Mouse (Mus musculus): ENCODE measurements around the gene Gphn. TPM values are rescaled to one million over a fixed set of nuclear protein-coding genes. Genes with fewer than 3 reads are reported as not detected.

Gphn gene
- polyA plus RNA-seq (2011; ENCODE audit: insufficient read depth, insufficient read length, low read depth, missing spikeins) = 6.2 and 6.7 TPM in 2 replicates

DNA sequence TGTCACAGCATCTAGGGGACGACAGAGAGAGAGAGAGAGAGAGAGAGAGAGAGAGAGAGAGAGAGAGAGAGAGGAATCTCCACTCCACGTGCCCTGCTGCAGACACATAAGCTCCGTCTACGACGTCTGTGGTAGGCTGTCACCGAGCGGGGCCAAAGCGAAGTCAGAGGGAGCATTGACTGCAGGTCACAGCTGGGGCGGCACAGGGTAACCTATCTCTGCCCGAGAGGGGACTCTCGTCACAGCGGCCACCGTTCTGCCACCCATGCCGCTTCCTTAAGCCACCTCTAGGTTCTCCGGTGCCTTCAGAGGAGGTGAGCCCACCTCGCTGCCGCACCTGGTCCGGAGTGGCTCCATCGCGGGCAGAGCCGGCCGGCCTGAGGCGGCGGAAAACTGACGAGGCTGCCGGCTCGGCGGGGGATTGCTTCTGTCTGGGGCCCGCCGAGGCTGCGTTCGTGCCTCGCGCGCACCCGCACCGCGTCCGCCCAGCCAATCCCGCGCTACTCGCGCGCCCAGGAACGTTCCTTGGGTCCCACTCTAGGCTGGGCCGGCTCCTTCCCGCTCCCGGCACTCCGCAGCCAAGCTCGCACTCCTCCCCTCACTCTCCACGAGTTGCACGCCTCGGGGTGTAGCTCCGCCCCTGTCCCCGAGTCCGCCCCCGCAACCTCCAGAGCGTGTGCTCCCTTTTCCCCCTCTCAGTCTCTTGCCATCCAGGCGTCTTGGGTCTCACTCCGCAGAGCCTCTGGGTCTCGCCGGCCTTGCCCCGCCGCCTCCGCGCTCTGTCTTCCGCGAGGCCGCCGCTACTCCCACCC, at the start of gene Gphn:
Gene Gphn, plus strand, starts transcription at position 673 of the 812 bp plus-strand sequence.
- no peaks in the 10 kb centered on the region for H3K9me3 ChIP-seq (replicated peaks; ENCODE audit: control insufficient read depth, insufficient read depth, low read length, poor library complexity, severe bottlenecking)
- H3K4me3 ChIP-seq (ENCODE audit: low read depth, low read length) = peak within 1 kb of the TSS; percentile 88
- peak within 1 kb of the TSS; percentile 69 for H3K9ac ChIP-seq (ENCODE audit: low read depth, poor library complexity, severe bottlenecking)
- peaks cover 3% of the 10 kb centered on the region; the same call in 1 of the 2 replicates for H3K27me3 ChIP-seq (ENCODE audit: control insufficient read depth, insufficient read depth, low read length, poor library complexity, severe bottlenecking)
- no peak for TF ChIP-seq CTCF (IDR thresholded peaks at IDR 0.05; ENCODE audit: low read depth, low read length)
- 0 out of 2 replicates have a peak, but pooled peaks have one; percentile 26 for TF ChIP-seq EP300 (IDR thresholded peaks at IDR 0.05; ENCODE audit: insufficient read depth, low read depth, low read length)
- no peak for TF ChIP-seq POLR2A (IDR thresholded peaks at IDR 0.05; ENCODE audit: insufficient read depth, low read length)
- H3K4me1 ChIP-seq (ENCODE audit: control insufficient read depth, insufficient read depth, low read length) = no peaks in the 10 kb centered on the region
- H3K36me3 ChIP-seq (ENCODE audit: control insufficient read depth, insufficient read depth, low read length, poor library complexity, severe bottlenecking) = no peaks in the 10 kb centered on the region
- no peak within 1 kb of the TSS for H3K27ac ChIP-seq (ENCODE audit: insufficient read depth, low read length)

DNA sequence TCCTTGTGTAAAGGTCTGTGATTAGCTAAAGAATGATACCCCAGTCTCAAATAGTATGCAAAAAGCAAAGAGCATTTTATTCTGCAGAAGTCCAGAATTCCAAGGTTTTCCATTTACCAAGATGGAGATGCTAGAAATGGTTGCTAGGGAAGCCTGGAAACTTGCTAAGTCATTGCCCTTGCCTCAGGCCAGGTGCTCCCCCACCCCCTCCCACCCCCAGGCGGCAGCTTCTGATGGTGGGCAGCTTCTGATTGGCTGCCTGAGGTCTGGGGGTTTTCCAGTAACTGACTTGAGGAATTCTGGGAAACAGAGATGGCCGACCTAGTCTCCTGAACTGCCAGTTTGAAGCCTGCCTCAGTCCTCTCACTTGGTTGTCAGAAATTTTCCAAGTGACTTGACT, 44.7 kb upstream of the Gphn start:
- TF ChIP-seq POLR2A (IDR thresholded peaks at IDR 0.05; ENCODE audit: insufficient read depth, low read length) = no peak
- no peak for TF ChIP-seq CTCF (IDR thresholded peaks at IDR 0.05; ENCODE audit: low read depth, low read length)
- no peak for TF ChIP-seq EP300 (IDR thresholded peaks at IDR 0.05; ENCODE audit: insufficient read depth, low read depth, low read length)
- H3K27me3 ChIP-seq (ENCODE audit: control insufficient read depth, insufficient read depth, low read length, poor library complexity, severe bottlenecking) = no peaks in the 10 kb centered on the region
- no peak overlapping the region for H3K27ac ChIP-seq (ENCODE audit: insufficient read depth, low read length)
- no peaks in the 10 kb centered on the region; the same call in 1 of the 2 replicates for H3K9me3 ChIP-seq (replicated peaks; ENCODE audit: control insufficient read depth, insufficient read depth, low read length, poor library complexity, severe bottlenecking)
- H3K36me3 ChIP-seq (ENCODE audit: control insufficient read depth, insufficient read depth, low read length, poor library complexity, severe bottlenecking) = no peaks in the 10 kb centered on the region
- no peak overlapping the region for H3K4me3 ChIP-seq (ENCODE audit: low read depth, low read length)
- no peaks in the 10 kb centered on the region for H3K4me1 ChIP-seq (ENCODE audit: control insufficient read depth, insufficient read depth, low read length)
- no peak overlapping the region for H3K9ac ChIP-seq (ENCODE audit: low read depth, poor library complexity, severe bottlenecking)

DNA sequence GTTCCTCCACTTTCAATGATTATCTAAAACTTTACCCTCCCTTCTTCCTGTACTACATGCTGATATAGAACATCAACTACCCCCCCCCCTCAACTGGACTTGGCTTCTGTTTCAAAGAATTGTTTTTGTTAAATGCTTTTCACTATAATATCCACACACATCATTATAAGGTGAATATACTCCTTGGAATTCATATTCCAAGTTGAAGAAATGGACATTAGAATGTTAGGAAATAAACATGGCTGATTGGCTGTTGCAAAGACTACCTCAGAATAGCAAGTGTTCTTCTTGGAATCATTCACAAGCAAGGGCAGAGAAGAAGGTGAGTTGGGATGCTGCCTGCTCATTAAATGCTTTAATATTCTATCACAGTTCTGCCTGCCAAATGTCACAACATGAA, 32.2 kb upstream of the Gphn start, which contains the start of gene Gm6657:
Gene Gm6657, plus strand, starts transcription at position 301 of the 400 bp plus-strand sequence.
- Histone ChIP-seq H3K36me3 (ENCODE audit: control insufficient read depth, insufficient read depth, low read length, poor library complexity, severe bottlenecking) (no peaks in the 10 kb centered on the region), H3K27me3 (ENCODE audit: control insufficient read depth, insufficient read depth, low read length, poor library complexity, severe bottlenecking) (no peaks in the 10 kb centered on the region), H3K27ac (ENCODE audit: insufficient read depth, low read length) (no peak within 1 kb of the TSS), H3K9me3 (replicated peaks; ENCODE audit: control insufficient read depth, insufficient read depth, low read length, poor library complexity, severe bottlenecking) (peaks cover 3% of the 10 kb centered on the region; the same call in 1 of the 2 replicates), H3K4me3 (ENCODE audit: low read depth, low read length) (no peak within 1 kb of the TSS), H3K9ac (ENCODE audit: low read depth, poor library complexity, severe bottlenecking) (no peak within 1 kb of the TSS), H3K4me1 (ENCODE audit: control insufficient read depth, insufficient read depth, low read length) (no peaks in the 10 kb centered on the region)
- TF ChIP-seq POLR2A (IDR thresholded peaks at IDR 0.05; ENCODE audit: insufficient read depth, low read length) (no peak), CTCF (IDR thresholded peaks at IDR 0.05; ENCODE audit: low read depth, low read length) (no peak), EP300 (IDR thresholded peaks at IDR 0.05; ENCODE audit: insufficient read depth, low read depth, low read length) (no peak)

DNA sequence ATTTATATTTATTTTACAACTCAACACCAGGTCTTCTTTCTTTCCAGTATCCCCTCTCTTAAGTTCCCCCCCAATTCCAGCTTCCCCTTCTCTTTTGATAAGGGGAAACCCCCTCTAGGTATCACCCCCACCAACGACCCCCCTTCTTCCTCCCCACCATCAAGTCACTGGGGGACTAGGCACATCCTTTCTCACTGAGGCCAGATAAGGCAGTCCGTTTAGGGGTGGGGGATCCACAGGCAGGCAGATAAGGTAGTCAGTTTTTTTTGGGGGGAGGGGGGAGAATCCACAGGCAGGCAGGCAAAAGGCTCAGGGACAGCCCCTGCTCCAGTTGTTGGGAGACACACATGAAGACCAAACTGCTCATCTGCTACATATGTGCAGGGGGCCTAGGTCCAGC, 30.8 kb upstream of the Gphn start:
- Histone ChIP-seq H3K9ac (ENCODE audit: low read depth, poor library complexity, severe bottlenecking) (no peak overlapping the region), H3K9me3 (replicated peaks; ENCODE audit: control insufficient read depth, insufficient read depth, low read length, poor library complexity, severe bottlenecking) (peaks cover 3% of the 10 kb centered on the region; the same call in 1 of the 2 replicates), H3K4me3 (ENCODE audit: low read depth, low read length) (no peak overlapping the region), H3K36me3 (ENCODE audit: control insufficient read depth, insufficient read depth, low read length, poor library complexity, severe bottlenecking) (no peaks in the 10 kb centered on the region), H3K27me3 (ENCODE audit: control insufficient read depth, insufficient read depth, low read length, poor library complexity, severe bottlenecking) (no peaks in the 10 kb centered on the region), H3K4me1 (ENCODE audit: control insufficient read depth, insufficient read depth, low read length) (no peaks in the 10 kb centered on the region), H3K27ac (ENCODE audit: insufficient read depth, low read length) (no peak overlapping the region)
- TF ChIP-seq POLR2A (IDR thresholded peaks at IDR 0.05; ENCODE audit: insufficient read depth, low read length) = no peak
- no peak for TF ChIP-seq CTCF (IDR thresholded peaks at IDR 0.05; ENCODE audit: low read depth, low read length)
- TF ChIP-seq EP300 (IDR thresholded peaks at IDR 0.05; ENCODE audit: insufficient read depth, low read depth, low read length) = no peak

DNA sequence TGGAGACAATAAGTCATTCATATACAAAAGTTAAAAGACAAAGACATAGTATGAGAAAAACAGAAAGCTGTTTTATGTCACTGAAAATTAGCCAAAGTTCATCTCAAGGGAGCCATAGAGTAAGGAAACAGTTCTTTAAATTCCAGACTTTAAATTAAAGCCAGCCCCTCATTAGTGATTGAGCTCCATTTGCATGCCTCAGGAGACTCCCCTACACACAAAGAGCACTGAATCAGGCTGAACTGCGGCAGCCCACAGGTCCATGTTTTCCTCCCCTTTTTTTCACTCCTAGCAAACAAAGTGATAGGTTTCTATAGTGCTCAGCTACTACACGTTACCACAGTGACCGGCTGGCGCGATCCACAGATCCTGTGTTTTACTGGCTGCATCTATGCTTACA, 22.5 kb upstream of the Gphn start:
- H3K36me3 ChIP-seq (ENCODE audit: control insufficient read depth, insufficient read depth, low read length, poor library complexity, severe bottlenecking) = no peaks in the 10 kb centered on the region
- H3K27ac ChIP-seq (ENCODE audit: insufficient read depth, low read length) = no peak overlapping the region
- no peaks in the 10 kb centered on the region for H3K4me1 ChIP-seq (ENCODE audit: control insufficient read depth, insufficient read depth, low read length)
- no peak for TF ChIP-seq CTCF (IDR thresholded peaks at IDR 0.05; ENCODE audit: low read depth, low read length)
- TF ChIP-seq POLR2A (IDR thresholded peaks at IDR 0.05; ENCODE audit: insufficient read depth, low read length) = no peak
- TF ChIP-seq EP300 (IDR thresholded peaks at IDR 0.05; ENCODE audit: insufficient read depth, low read depth, low read length) = no peak
- H3K9me3 ChIP-seq (replicated peaks; ENCODE audit: control insufficient read depth, insufficient read depth, low read length, poor library complexity, severe bottlenecking) = no peaks in the 10 kb centered on the region
- no peak overlapping the region for H3K9ac ChIP-seq (ENCODE audit: low read depth, poor library complexity, severe bottlenecking)
- no peaks in the 10 kb centered on the region; the same call in 1 of the 2 replicates for H3K27me3 ChIP-seq (ENCODE audit: control insufficient read depth, insufficient read depth, low read length, poor library complexity, severe bottlenecking)
- H3K4me3 ChIP-seq (ENCODE audit: low read depth, low read length) = no peak overlapping the region
